Mouse (Mus musculus): ENCODE measurements around the gene Nup93. TPM values are rescaled to one million over a fixed set of nuclear protein-coding genes. Genes with fewer than 3 reads are reported as not detected.

Gene Nup93
- total RNA-seq, 2 experiments from 2014 or later = 9.9 to 10.3 TPM

- DNase-seq (ENCODE audit: low spot score) = no peak
These were observed 99.7 kb downstream of the Nup93 start for GRCm38 (mm10) chr8:94314069-94314468.

- peak; percentile 53 for DNase-seq (ENCODE audit: low spot score)
These were observed 102.9 kb downstream of the Nup93 start for GRCm38 (mm10) chr8:94317249-94317648.

- peak; percentile 70 for DNase-seq (ENCODE audit: low spot score)
These were observed 103.3 kb downstream of the Nup93 start for GRCm38 (mm10) chr8:94317691-94318090.

GRCm38 (mm10) chr8:94320036-94320435 is 105.7 kb downstream of the Nup93 start:
- DNase-seq (ENCODE audit: low spot score) = no peak

- peak; percentile 54 for DNase-seq (ENCODE audit: low spot score)
These were observed 107.7 kb downstream of the Nup93 start for GRCm38 (mm10) chr8:94322083-94322482.

DNA sequence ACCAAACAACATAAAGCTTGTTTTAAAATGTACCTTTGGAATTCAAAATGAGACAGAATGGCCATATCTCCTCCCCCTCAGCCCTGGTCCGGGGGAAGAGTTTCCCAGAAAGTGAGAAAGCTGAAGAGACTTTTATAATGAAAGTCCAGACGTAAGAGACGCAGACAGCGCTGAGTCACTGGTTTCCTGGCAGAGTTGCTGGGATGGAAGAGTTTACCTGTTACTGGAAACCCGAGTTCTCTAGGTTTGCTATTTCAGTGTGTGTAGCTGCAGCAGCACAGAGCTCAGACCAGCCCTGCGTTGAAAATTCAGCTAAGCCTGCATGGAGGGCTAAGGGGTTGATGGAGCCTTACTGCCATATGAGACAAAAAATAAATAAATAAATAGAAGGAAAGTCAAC is 108.7 kb downstream of the Nup93 start:
- peak; percentile 37 for DNase-seq (ENCODE audit: low spot score)

DNA sequence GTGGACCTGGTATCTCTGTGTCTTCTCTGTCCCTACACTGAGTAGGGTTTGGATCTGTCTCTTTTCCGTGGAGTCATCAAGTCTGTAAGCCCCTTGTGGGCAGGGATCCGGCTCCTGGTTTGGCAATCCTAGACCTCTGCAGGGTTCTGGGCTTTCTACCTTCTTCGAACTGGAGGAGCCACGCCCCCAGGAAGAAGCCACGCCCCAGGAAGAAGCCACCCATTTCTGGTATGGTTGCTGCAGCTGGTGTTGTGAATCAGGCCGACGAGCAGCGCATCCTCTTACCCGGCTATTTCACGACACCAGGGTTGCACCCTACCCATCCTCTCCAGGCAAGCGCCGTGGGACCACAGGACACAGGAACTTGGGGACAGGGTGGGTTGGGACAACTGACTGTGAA is 109.7 kb downstream of the Nup93 start:
- no peak for DNase-seq (ENCODE audit: low spot score)

GRCm38 (mm10) chr8:94326016-94326415 is 111.7 kb downstream of the Nup93 start:
- no peak for DNase-seq (ENCODE audit: low spot score)

GRCm38 (mm10) chr8:94328932-94329728 is 114.8 kb downstream of the Nup93 start, which contains the start of gene Slc12a3:
TSS of gene Slc12a3 (plus strand) at chr8:94329201.
- DNase-seq (ENCODE audit: low spot score) = no peak

- DNase-seq (ENCODE audit: low spot score) = peak; percentile 56
These were observed 116.4 kb downstream of the Nup93 start for GRCm38 (mm10) chr8:94330733-94331132.

GRCm38 (mm10) chr8:94333345-94333744 is 119.0 kb downstream of the Nup93 start:
- DNase-seq (ENCODE audit: low spot score) = no peak

DNA sequence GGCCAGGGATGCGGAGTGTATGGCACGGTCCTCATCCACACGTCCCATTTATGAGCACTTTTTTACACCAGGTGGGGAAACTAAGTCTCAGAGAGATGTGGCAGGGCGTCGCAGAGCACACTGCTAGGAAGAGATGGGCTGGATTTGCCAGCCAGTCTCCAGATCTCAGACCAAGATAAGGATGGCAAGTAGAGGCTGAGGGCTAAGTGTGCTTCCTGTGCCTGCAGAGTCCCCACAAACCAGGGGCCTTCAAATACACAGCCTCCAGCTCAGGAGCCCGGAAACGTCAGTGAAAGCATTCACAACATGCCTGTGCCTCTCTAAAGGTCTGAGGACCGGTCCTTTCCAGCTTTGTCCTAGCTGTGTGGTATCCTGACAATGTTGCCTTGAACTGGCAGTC is 123.2 kb downstream of the Nup93 start:
- DNase-seq (ENCODE audit: low spot score) = no peak

DNA sequence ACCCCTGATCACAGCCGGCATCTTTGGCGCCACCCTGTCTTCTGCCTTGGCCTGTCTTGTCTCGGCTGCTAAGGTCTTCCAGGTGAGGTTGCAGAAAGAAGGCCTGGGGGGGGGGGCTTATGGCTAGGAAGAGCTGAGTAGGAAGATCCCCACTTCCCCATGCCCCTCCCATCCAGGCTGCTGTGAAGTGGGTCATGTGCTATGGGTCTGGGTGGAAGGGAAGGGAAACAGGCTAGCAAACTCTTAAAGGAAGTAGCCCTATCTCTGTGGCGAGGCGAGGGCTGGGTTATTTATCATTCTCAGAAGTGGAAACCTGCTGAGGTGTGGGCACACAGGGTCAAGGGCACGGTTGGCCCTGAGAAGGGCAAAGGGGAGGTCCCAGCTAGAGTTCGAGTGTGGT is 126.4 kb downstream of the Nup93 start:
- no peak for DNase-seq (ENCODE audit: low spot score)

- no peak for DNase-seq (ENCODE audit: low spot score)
These were observed 128.3 kb downstream of the Nup93 start for GRCm38 (mm10) chr8:94342691-94343090.

- DNase-seq (ENCODE audit: low spot score) = peak; percentile 84
These were observed 128.9 kb downstream of the Nup93 start for GRCm38 (mm10) chr8:94343290-94343689.

GRCm38 (mm10) chr8:94343778-94344320 is 129.5 kb downstream of the Nup93 start:
- DNase-seq (ENCODE audit: low spot score) = no peak

- no peak for DNase-seq (ENCODE audit: low spot score)
These were observed 131.3 kb downstream of the Nup93 start for GRCm38 (mm10) chr8:94345657-94346056.

- no peak for DNase-seq (ENCODE audit: low spot score)
These were observed 131.9 kb downstream of the Nup93 start for GRCm38 (mm10) chr8:94346264-94346663.

DNA sequence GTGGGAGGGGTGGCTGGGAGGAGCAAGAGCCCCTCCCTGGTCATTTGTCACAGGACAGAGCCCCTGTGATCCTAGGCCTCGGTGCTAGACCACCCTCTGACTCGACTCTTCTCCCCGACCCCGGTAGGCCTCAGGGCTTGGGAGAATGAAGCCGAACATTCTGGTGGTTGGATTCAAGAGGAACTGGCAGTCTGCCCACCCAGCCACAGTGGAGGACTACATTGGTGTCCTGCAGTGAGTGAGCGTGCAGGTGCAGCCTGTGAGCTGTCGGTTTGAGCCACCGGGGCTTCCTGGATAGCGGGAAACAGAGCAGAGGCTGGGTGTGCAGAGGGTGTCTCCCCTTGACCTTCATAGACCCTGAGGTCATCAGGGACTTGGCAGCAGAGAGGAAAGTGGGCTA is 134.1 kb downstream of the Nup93 start:
- no peak for DNase-seq (ENCODE audit: low spot score)

DNA sequence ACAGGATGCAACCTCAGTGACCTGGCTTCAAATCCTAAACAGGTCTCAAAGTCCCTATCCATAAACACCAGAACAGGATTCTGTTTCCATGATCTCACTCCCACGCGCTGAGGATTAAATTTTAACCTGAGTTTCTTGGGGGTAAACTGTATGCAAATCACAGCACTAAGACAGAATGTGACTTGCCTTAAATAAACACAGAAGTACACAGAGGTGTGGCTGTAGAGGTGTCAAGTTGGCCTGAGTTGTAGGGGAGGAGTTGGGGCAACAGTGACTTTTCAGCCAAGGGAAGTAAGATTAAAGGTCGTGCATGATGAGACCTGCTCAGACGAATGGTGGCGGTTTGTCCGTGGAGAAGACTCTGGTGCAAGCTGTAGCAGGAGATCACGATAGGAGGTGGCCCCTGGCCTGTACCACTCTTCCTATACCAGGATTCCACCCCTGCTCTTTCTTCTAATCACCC is 139.7 kb downstream of the Nup93 start:
- no peak for DNase-seq (ENCODE audit: low spot score)

DNA sequence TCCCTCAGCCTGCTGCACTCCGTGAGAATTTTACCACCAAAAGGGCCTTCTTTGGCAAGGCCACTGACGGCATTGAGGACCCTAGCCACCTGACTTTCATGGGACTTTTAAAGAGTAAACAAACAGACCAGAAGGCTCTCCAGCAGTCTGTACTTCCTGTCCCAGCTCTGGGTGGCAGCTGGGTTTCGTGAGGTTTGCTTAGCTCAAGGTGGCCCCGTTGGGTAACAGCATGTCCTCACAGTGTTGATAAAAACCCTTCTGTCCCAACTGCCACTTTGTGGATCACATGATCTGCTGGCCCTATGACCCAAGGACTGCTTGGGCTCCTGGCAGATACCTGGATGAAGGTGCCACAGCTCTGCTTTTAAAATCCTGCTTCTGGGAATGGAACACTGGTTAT is 140.2 kb downstream of the Nup93 start:
- DNase-seq (ENCODE audit: low spot score) = no peak

GRCm38 (mm10) chr8:94357220-94357619 is 142.9 kb downstream of the Nup93 start:
- no peak for DNase-seq (ENCODE audit: low spot score)

- peak; percentile 65 for DNase-seq (ENCODE audit: low spot score)
These were observed 144.2 kb downstream of the Nup93 start for GRCm38 (mm10) chr8:94358541-94358940.

Measured in gastrocnemius, adult 18-20 months (tissue).